Mouse (Mus musculus): Measurements from ENCODE around the gene Eml4.

- TF ChIP-seq GATA1 (IDR thresholded peaks at IDR 0.05; ENCODE audit: low read length) = no peak
- TF ChIP-seq TAL1 (IDR thresholded peaks at IDR 0.05; ENCODE audit: low read length) = no peak
These were observed 26.1 kb downstream of the Eml4 start for GRCm38 (mm10) chr17:83376801-83377200.

Measured in erythroblast, embryonic 14.5 days (primary cell).